Mouse (Mus musculus): ENCODE measurements around the gene Setd1b. TPM values are rescaled to one million over a fixed set of nuclear protein-coding genes. Genes with fewer than 3 reads are reported as not detected.
"Not testable (repeated sequence)": the region's sequence is repeated elsewhere in the genome, so short reads cannot be mapped to it uniquely, and the experiment has no call there.

Gene Setd1b
- polyA plus RNA-seq, 1 experiment from 2014 or later = 11.4 TPM

GRCm38 (mm10) chr5:123193436-123193835 lies 51.4 kb downstream of the Setd1b start:
- Histone ChIP-seq H3K27ac (replicated peaks) (no peak overlapping the region), H3K9ac (no peak overlapping the region), H3K4me2 (replicated peaks) (no peak overlapping the region), H3K9me3 (replicated peaks) (no peaks in the 10 kb centered on the region), H3K4me1 (no peaks in the 10 kb centered on the region), H3K27me3 (no peaks in the 10 kb centered on the region), H3K36me3 (no peaks in the 10 kb centered on the region), H3K4me3 (replicated peaks) (no peak overlapping the region)
- 77% methylated on average over 5 of the region's 5 CpGs for WGBS
- ATAC-seq (ENCODE audit: insufficient number of reproducible peaks, low FRiP score, low TSS enrichment, low read depth) = no peak

- no peak overlapping the region for H3K4me2 ChIP-seq (replicated peaks)
- no peak overlapping the region for H3K27ac ChIP-seq (replicated peaks)
- 84% methylated on average over 6 of the region's 6 CpGs for WGBS
- H3K9me3 ChIP-seq (replicated peaks) = no peaks in the 10 kb centered on the region
- H3K4me1 ChIP-seq = no peaks in the 10 kb centered on the region
- no peaks in the 10 kb centered on the region for H3K27me3 ChIP-seq
- H3K9ac ChIP-seq = no peak overlapping the region
- ATAC-seq (ENCODE audit: insufficient number of reproducible peaks, low FRiP score, low TSS enrichment, low read depth) = no peak
- no peak overlapping the region for H3K4me3 ChIP-seq (replicated peaks)
- no peaks in the 10 kb centered on the region for H3K36me3 ChIP-seq
Observed at GRCm38 (mm10) chr5:123194856-123195255, 52.9 kb downstream of the Setd1b start.

- 90% methylated on average over 16 of the region's 16 CpGs for whole genome bisulfite sequencing
- no peak for ATAC-seq (ENCODE audit: insufficient number of reproducible peaks, low FRiP score, low TSS enrichment, low read depth)
- H3K4me1 ChIP-seq = no peaks in the 10 kb centered on the region
- no peaks in the 10 kb centered on the region for H3K36me3 ChIP-seq
- no peak overlapping the region for H3K27ac ChIP-seq (replicated peaks)
- no peaks in the 10 kb centered on the region for H3K27me3 ChIP-seq
- no peaks in the 10 kb centered on the region for H3K9me3 ChIP-seq (replicated peaks)
- no peak overlapping the region for H3K4me3 ChIP-seq (replicated peaks)
- H3K4me2 ChIP-seq (replicated peaks) = no peak overlapping the region
- H3K9ac ChIP-seq = no peak overlapping the region
Observed at GRCm38 (mm10) chr5:123195500-123196000, 53.6 kb downstream of the Setd1b start.

- ATAC-seq (ENCODE audit: insufficient number of reproducible peaks, low FRiP score, low TSS enrichment, low read depth) = no peak
- WGBS = 73% methylated on average over 4 of the region's 4 CpGs
- H3K4me1 ChIP-seq = no peaks in the 10 kb centered on the region
- H3K27ac ChIP-seq (replicated peaks) = no peak overlapping the region
- H3K9ac ChIP-seq = no peak overlapping the region
- H3K36me3 ChIP-seq = no peaks in the 10 kb centered on the region
- no peak overlapping the region for H3K4me3 ChIP-seq (replicated peaks)
- no peaks in the 10 kb centered on the region for H3K9me3 ChIP-seq (replicated peaks)
- no peak overlapping the region for H3K4me2 ChIP-seq (replicated peaks)
- no peaks in the 10 kb centered on the region for H3K27me3 ChIP-seq
Observed at GRCm38 (mm10) chr5:123196746-123197145, 54.8 kb downstream of the Setd1b start.

- Histone ChIP-seq H3K4me1 (no peaks in the 10 kb centered on the region), H3K9ac (no peak overlapping the region), H3K27ac (replicated peaks) (no peak overlapping the region), H3K4me2 (replicated peaks) (no peak overlapping the region), H3K9me3 (replicated peaks) (no peaks in the 10 kb centered on the region), H3K4me3 (replicated peaks) (no peak overlapping the region), H3K27me3 (no peaks in the 10 kb centered on the region), H3K36me3 (no peaks in the 10 kb centered on the region)
- ATAC-seq (ENCODE audit: insufficient number of reproducible peaks, low FRiP score, low TSS enrichment, low read depth) = no peak
- WGBS = 86% methylated on average over 4 of the region's 4 CpGs
Observed at GRCm38 (mm10) chr5:123198523-123198922, 56.5 kb downstream of the Setd1b start.

- not testable (repeated sequence) for H3K36me3 ChIP-seq; H3K4me1 ChIP-seq; H3K9ac ChIP-seq; H3K4me3 ChIP-seq (replicated peaks); H3K27ac ChIP-seq (replicated peaks); H3K4me2 ChIP-seq (replicated peaks); H3K9me3 ChIP-seq (replicated peaks); ATAC-seq (ENCODE audit: insufficient number of reproducible peaks, low FRiP score, low TSS enrichment, low read depth); H3K27me3 ChIP-seq
- WGBS = 82% methylated on average over 6 of the region's 7 CpGs
Observed at GRCm38 (mm10) chr5:123200816-123201522, 59.0 kb downstream of the Setd1b start.

- Histone ChIP-seq H3K27me3 (no peaks in the 10 kb centered on the region), H3K4me3 (replicated peaks) (no peak overlapping the region), H3K27ac (replicated peaks) (no peak overlapping the region), H3K4me1 (no peaks in the 10 kb centered on the region), H3K9ac (no peak overlapping the region), H3K36me3 (no peaks in the 10 kb centered on the region), H3K9me3 (replicated peaks) (no peaks in the 10 kb centered on the region), H3K4me2 (replicated peaks) (no peak overlapping the region)
- WGBS = 82% methylated on average over 7 of the region's 7 CpGs
- ATAC-seq (ENCODE audit: insufficient number of reproducible peaks, low FRiP score, low TSS enrichment, low read depth) = no peak
Observed at GRCm38 (mm10) chr5:123201523-123201892, 59.5 kb downstream of the Setd1b start.

GRCm38 (mm10) chr5:123201987-123202386 lies 60.0 kb downstream of the Setd1b start:
- H3K4me3 ChIP-seq (replicated peaks) = no peak overlapping the region
- H3K4me1 ChIP-seq = no peaks in the 10 kb centered on the region
- H3K27me3 ChIP-seq = no peaks in the 10 kb centered on the region
- ATAC-seq (ENCODE audit: insufficient number of reproducible peaks, low FRiP score, low TSS enrichment, low read depth) = no peak
- H3K27ac ChIP-seq (replicated peaks) = no peak overlapping the region
- no peaks in the 10 kb centered on the region for H3K36me3 ChIP-seq
- no peak overlapping the region for H3K4me2 ChIP-seq (replicated peaks)
- H3K9me3 ChIP-seq (replicated peaks) = no peaks in the 10 kb centered on the region
- 84% methylated on average over 5 of the region's 5 CpGs for WGBS
- H3K9ac ChIP-seq = no peak overlapping the region

GRCm38 (mm10) chr5:123202771-123203170 lies 60.8 kb downstream of the Setd1b start:
- not testable (repeated sequence) for H3K27me3 ChIP-seq; H3K9ac ChIP-seq; H3K27ac ChIP-seq (replicated peaks); ATAC-seq (ENCODE audit: insufficient number of reproducible peaks, low FRiP score, low TSS enrichment, low read depth); H3K4me1 ChIP-seq; H3K36me3 ChIP-seq; H3K4me3 ChIP-seq (replicated peaks); H3K4me2 ChIP-seq (replicated peaks); H3K9me3 ChIP-seq (replicated peaks)
- WGBS = 43% methylated on average over 4 of the region's 4 CpGs

- H3K9ac ChIP-seq; H3K27me3 ChIP-seq; H3K4me3 ChIP-seq (replicated peaks); ATAC-seq (ENCODE audit: insufficient number of reproducible peaks, low FRiP score, low TSS enrichment, low read depth); H3K36me3 ChIP-seq; H3K9me3 ChIP-seq (replicated peaks); H3K4me1 ChIP-seq; H3K4me2 ChIP-seq (replicated peaks); H3K27ac ChIP-seq (replicated peaks): not testable (repeated sequence)
- 83% methylated on average over 7 of the region's 7 CpGs for WGBS
Observed at GRCm38 (mm10) chr5:123203591-123203990, 61.6 kb downstream of the Setd1b start.
